Mouse (Mus musculus): ENCODE measurements around the gene Scimp. TPM values are rescaled to one million over a fixed set of nuclear protein-coding genes. Genes with fewer than 3 reads are reported as not detected.

The Scimp gene
- total and polyA plus RNA-seq, 3 experiments: 0.27 to 0.84 (median 0.70) TPM

GRCm38 (mm10) chr11:70755645-70756044 is 56.7 kb downstream of the Scimp start:
- no peak overlapping the region for H3K9ac ChIP-seq (ENCODE audit: low read depth, low read length)
- peak; percentile 75 to 86 for DNase-seq
- H3K4me1 ChIP-seq (ENCODE audit: control insufficient read depth, insufficient read depth, low read length): no peaks in the 10 kb centered on the region
- H3K36me3 ChIP-seq (ENCODE audit: control insufficient read depth, insufficient read depth, low read length): no peaks in the 10 kb centered on the region
- intact Hi-C loops (cut with DNase I): loop anchor here (1.0 to 5.0 kb wide), 4 partner anchors 68 to 323 kb away; partner anchors contain the start of genes Arrb2 and Camta2
- H3K79me2 ChIP-seq (replicated peaks; ENCODE audit: control insufficient read depth, insufficient read depth, low read length): no peaks in the 10 kb centered on the region
- H3K27ac ChIP-seq: no peak overlapping the region
- H3K4me3 ChIP-seq: no peak overlapping the region
- TF ChIP-seq POLR2A (IDR thresholded peaks at IDR 0.05; ENCODE audit: insufficient read depth, low read depth, low read length) (no peak), CTCF (IDR thresholded peaks at IDR 0.05) (no peak; the same call in none of the 2 replicates), EP300 (IDR thresholded peaks at IDR 0.05; ENCODE audit: insufficient read depth, low read depth, low read length) (peak; percentile 87)
- no peaks in the 10 kb centered on the region for H3K27me3 ChIP-seq (ENCODE audit: control insufficient read depth, insufficient read depth, low read length)
- under 1% methylated on average over 7 of the region's 7 CpGs for WGBS

GRCm38 (mm10) chr11:70754958-70755357 is 57.4 kb downstream of the Scimp start:
- H3K4me3 ChIP-seq: no peak overlapping the region
- TF ChIP-seq EP300 (IDR thresholded peaks at IDR 0.05; ENCODE audit: insufficient read depth, low read depth, low read length) (no peak), CTCF (IDR thresholded peaks at IDR 0.05) (no peak), POLR2A (IDR thresholded peaks at IDR 0.05; ENCODE audit: insufficient read depth, low read depth, low read length) (no peak)
- no peak for DNase-seq
- no peaks in the 10 kb centered on the region for H3K79me2 ChIP-seq (replicated peaks; ENCODE audit: control insufficient read depth, insufficient read depth, low read length)
- H3K9ac ChIP-seq (ENCODE audit: low read depth, low read length): no peak overlapping the region
- intact Hi-C loops (cut with DNase I): loop anchor here (1.0 to 5.0 kb wide), 4 partner anchors 68 to 323 kb away; partner anchors contain the start of genes Arrb2 and Camta2
- no peak overlapping the region for H3K27ac ChIP-seq
- WGBS: 62% methylated on average over 7 of the region's 7 CpGs
- H3K4me1 ChIP-seq (ENCODE audit: control insufficient read depth, insufficient read depth, low read length): no peaks in the 10 kb centered on the region
- no peaks in the 10 kb centered on the region for H3K27me3 ChIP-seq (ENCODE audit: control insufficient read depth, insufficient read depth, low read length)
- no peaks in the 10 kb centered on the region for H3K36me3 ChIP-seq (ENCODE audit: control insufficient read depth, insufficient read depth, low read length)

GRCm38 (mm10) chr11:70754476-70754875 is 57.9 kb downstream of the Scimp start:
- H3K79me2 ChIP-seq (replicated peaks; ENCODE audit: control insufficient read depth, insufficient read depth, low read length): no peaks in the 10 kb centered on the region
- intact Hi-C loops (cut with DNase I): no loop called here
- H3K4me1 ChIP-seq (ENCODE audit: control insufficient read depth, insufficient read depth, low read length): no peaks in the 10 kb centered on the region
- no peaks in the 10 kb centered on the region for H3K36me3 ChIP-seq (ENCODE audit: control insufficient read depth, insufficient read depth, low read length)
- H3K9ac ChIP-seq (ENCODE audit: low read depth, low read length): no peak overlapping the region
- 36% methylated on average over 4 of the region's 4 CpGs for WGBS
- no peak overlapping the region for H3K4me3 ChIP-seq
- DNase-seq: no peak
- no peak for TF ChIP-seq CTCF (IDR thresholded peaks at IDR 0.05)
- TF ChIP-seq POLR2A (IDR thresholded peaks at IDR 0.05; ENCODE audit: insufficient read depth, low read depth, low read length): no peak
- TF ChIP-seq EP300 (IDR thresholded peaks at IDR 0.05; ENCODE audit: insufficient read depth, low read depth, low read length): no peak
- no peak overlapping the region for H3K27ac ChIP-seq
- no peaks in the 10 kb centered on the region for H3K27me3 ChIP-seq (ENCODE audit: control insufficient read depth, insufficient read depth, low read length)

- DNase-seq: no peak
- Histone ChIP-seq H3K27me3 (ENCODE audit: control insufficient read depth, insufficient read depth, low read length) (no peaks in the 10 kb centered on the region), H3K4me1 (ENCODE audit: control insufficient read depth, insufficient read depth, low read length) (no peaks in the 10 kb centered on the region), H3K36me3 (ENCODE audit: control insufficient read depth, insufficient read depth, low read length) (no peaks in the 10 kb centered on the region), H3K4me3 (no peak overlapping the region), H3K9ac (ENCODE audit: low read depth, low read length) (no peak overlapping the region), H3K79me2 (replicated peaks; ENCODE audit: control insufficient read depth, insufficient read depth, low read length) (no peaks in the 10 kb centered on the region), H3K27ac (no peak overlapping the region)
- TF ChIP-seq CTCF (IDR thresholded peaks at IDR 0.05) (no peak), POLR2A (IDR thresholded peaks at IDR 0.05; ENCODE audit: insufficient read depth, low read depth, low read length) (no peak), EP300 (IDR thresholded peaks at IDR 0.05; ENCODE audit: insufficient read depth, low read depth, low read length) (no peak)
- intact Hi-C loops (cut with DNase I): no loop called here
- WGBS: 92% methylated on average over 10 of the region's 10 CpGs
These were observed 59.2 kb downstream of the Scimp start for GRCm38 (mm10) chr11:70753146-70753545.

GRCm38 (mm10) chr11:70752337-70753017 is 59.9 kb downstream of the Scimp start:
- intact Hi-C loops (cut with DNase I): no loop called here
- TF ChIP-seq POLR2A (IDR thresholded peaks at IDR 0.05; ENCODE audit: insufficient read depth, low read depth, low read length): no peak
- no peak for TF ChIP-seq CTCF (IDR thresholded peaks at IDR 0.05)
- no peak for TF ChIP-seq EP300 (IDR thresholded peaks at IDR 0.05; ENCODE audit: insufficient read depth, low read depth, low read length)
- Histone ChIP-seq H3K27me3 (ENCODE audit: control insufficient read depth, insufficient read depth, low read length) (no peaks in the 10 kb centered on the region), H3K79me2 (replicated peaks; ENCODE audit: control insufficient read depth, insufficient read depth, low read length) (no peaks in the 10 kb centered on the region), H3K4me3 (no peak overlapping the region), H3K27ac (no peak overlapping the region), H3K36me3 (ENCODE audit: control insufficient read depth, insufficient read depth, low read length) (no peaks in the 10 kb centered on the region), H3K9ac (ENCODE audit: low read depth, low read length) (no peak overlapping the region), H3K4me1 (ENCODE audit: control insufficient read depth, insufficient read depth, low read length) (no peaks in the 10 kb centered on the region)
- DNase-seq: no peak
- WGBS: 74% methylated on average over 4 of the region's 4 CpGs

- WGBS: 56% methylated on average over 4 of the region's 4 CpGs
- Histone ChIP-seq H3K4me3 (no peak overlapping the region), H3K27me3 (ENCODE audit: control insufficient read depth, insufficient read depth, low read length) (no peaks in the 10 kb centered on the region), H3K36me3 (ENCODE audit: control insufficient read depth, insufficient read depth, low read length) (no peaks in the 10 kb centered on the region), H3K4me1 (ENCODE audit: control insufficient read depth, insufficient read depth, low read length) (no peaks in the 10 kb centered on the region), H3K9ac (ENCODE audit: low read depth, low read length) (no peak overlapping the region), H3K79me2 (replicated peaks; ENCODE audit: control insufficient read depth, insufficient read depth, low read length) (no peaks in the 10 kb centered on the region), H3K27ac (no peak overlapping the region)
- no peak for TF ChIP-seq CTCF (IDR thresholded peaks at IDR 0.05)
- no peak for TF ChIP-seq EP300 (IDR thresholded peaks at IDR 0.05; ENCODE audit: insufficient read depth, low read depth, low read length)
- TF ChIP-seq POLR2A (IDR thresholded peaks at IDR 0.05; ENCODE audit: insufficient read depth, low read depth, low read length): no peak
- no peak for DNase-seq
- intact Hi-C loops (cut with DNase I): no loop called here
These were observed 64.4 kb downstream of the Scimp start for GRCm38 (mm10) chr11:70747876-70748545.
